Mouse (Mus musculus) hindbrain, embryonic 11.5 days (tissue): ENCODE measurements around the gene Klkb1. TPM values are rescaled to one million over a fixed set of nuclear protein-coding genes. Genes with fewer than 3 reads are reported as not detected.

Experiments used
- ATAC-seq: fragments of 200-750 bp; cut with Nextera tagmentation; 2 replicates; pipeline ENCODE4 v1.8.0; 2017; ENCODE audit warnings: mild to moderate bottlenecking, moderate TSS enrichment, moderate library complexity; ENCODE audit not compliant: low FRiP score
- DNase-seq: peaks from one replicate; pipeline ENCODE4 v3.0.0-alpha.2; 2015; ENCODE audit warnings: low spot score
- H3K27ac ChIP-seq: fragments of 300-500 bp; sonication (generic); 2 replicates; pipeline ENCODE4 v1.5.1; 2014; ENCODE audit warnings: mild to moderate bottlenecking, low read depth, low read length
- H3K27me3 ChIP-seq: fragments of 300-500 bp; sonication (generic); 2 replicates; pipeline ENCODE4 v1.6.1; 2014; ENCODE audit warnings: mild to moderate bottlenecking, low read length, moderate library complexity, mixed read lengths; ENCODE audit not compliant: control insufficient read depth, insufficient read depth
- H3K36me3 ChIP-seq: fragments of 300-500 bp; sonication (generic); 2 replicates; pipeline ENCODE4 v1.6.1; 2014; ENCODE audit warnings: mild to moderate bottlenecking, low read length, moderate library complexity, mixed read lengths; ENCODE audit not compliant: control insufficient read depth, insufficient read depth
- H3K4me1 ChIP-seq: fragments of 300-500 bp; sonication (generic); replicated peaks from 2 replicates; pipeline ENCODE4 v1.6.1; 2014; ENCODE audit warnings: low read length, mixed read lengths; ENCODE audit not compliant: control insufficient read depth, insufficient read depth
- H3K4me2 ChIP-seq: fragments of 300-500 bp; sonication (generic); replicated peaks from 2 replicates; pipeline ENCODE4 v1.6.1; 2014; ENCODE audit warnings: mild to moderate bottlenecking, low read depth, low read length
- H3K4me3 ChIP-seq: fragments of 300-500 bp; sonication (generic); 2 replicates; pipeline ENCODE4 v1.5.1; 2014; ENCODE audit warnings: low read depth, low read length
- H3K9ac ChIP-seq: fragments of 300-500 bp; sonication (generic); 2 replicates; pipeline ENCODE4 v1.6.1; 2014; ENCODE audit warnings: low read depth, low read length
- H3K9me3 ChIP-seq: fragments of 300-500 bp; sonication (generic); 2 replicates; pipeline ENCODE4 v1.6.1; 2016; ENCODE audit warnings: low read length; ENCODE audit not compliant: control insufficient read depth
- WGBS: fragments of 180-500 bp; shearing (Covaris S2); extraction: QIAGEN DNeasy Blood & Tissue Kit; methylation state at CpG from one replicate; pipeline ENCODE4 v1.1.7; 2014; 5-methylcytosine and 5-hydroxymethylcytosine counted together
- polyA plus RNA-seq: library from polyadenylated mRNA; unstranded; fragments of >200 nt; fragmentation: Nextera tagmentation; extraction: Ambion mirVana; gene quantifications from 2 replicates; pipeline ENCODE4 v1.2.1, GENCODE M21; 2014

The Klkb1 gene
- polyA plus RNA-seq, 1 experiment from 2014 or later, result not detected

- DNase-seq (no peak), ATAC-seq (no peak)
- H3K9ac ChIP-seq, result no peak overlapping the region
- no peaks in the 10 kb centered on the region for H3K27me3 ChIP-seq
- no peak overlapping the region for H3K4me2 ChIP-seq
- H3K36me3 ChIP-seq, result no peaks in the 10 kb centered on the region
- H3K9me3 ChIP-seq, result no peaks in the 10 kb centered on the region
- no peak overlapping the region for H3K4me3 ChIP-seq
- H3K4me1 ChIP-seq, result no peaks in the 10 kb centered on the region
- no peak overlapping the region for H3K27ac ChIP-seq
- WGBS, result 86% methylated on average over 2 of the region's 2 CpGs
Measured at GRCm38 (mm10) chr8:45291790-45292189, 2.9 kb downstream of the Klkb1 start.

GRCm38 (mm10) chr8:45281630-45282029 is 13.0 kb downstream of the Klkb1 start:
- H3K9ac ChIP-seq, result no peak overlapping the region
- no peak overlapping the region for H3K27ac ChIP-seq
- H3K4me2 ChIP-seq, result no peak overlapping the region
- no peak for DNase-seq
- WGBS, result 83% methylated on average over 8 of the region's 8 CpGs
- no peaks in the 10 kb centered on the region for H3K27me3 ChIP-seq
- no peaks in the 10 kb centered on the region for H3K4me1 ChIP-seq
- no peak overlapping the region for H3K4me3 ChIP-seq
- H3K36me3 ChIP-seq, result no peaks in the 10 kb centered on the region
- no peaks in the 10 kb centered on the region for H3K9me3 ChIP-seq
- no peak for ATAC-seq

GRCm38 (mm10) chr8:45277453-45277852 is 17.2 kb downstream of the Klkb1 start:
- 77% methylated on average over 3 of the region's 3 CpGs for WGBS
- DNase-seq, result no peak

GRCm38 (mm10) chr8:45274317-45274716 is 20.3 kb downstream of the Klkb1 start:
- Histone ChIP-seq H3K4me2 (no peak overlapping the region), H3K36me3 (no peaks in the 10 kb centered on the region), H3K4me3 (no peak overlapping the region), H3K9ac (no peak overlapping the region), H3K9me3 (no peaks in the 10 kb centered on the region), H3K27ac (no peak overlapping the region), H3K4me1 (no peaks in the 10 kb centered on the region), H3K27me3 (no peaks in the 10 kb centered on the region)
- DNase-seq (no peak), ATAC-seq (no peak)
- WGBS, result 88% methylated on average over 4 of the region's 4 CpGs

More at GRCm38 (mm10) chr8:45277453-45277852, 17.2 kb downstream of the Klkb1 start:
- Histone ChIP-seq H3K27ac (no peak overlapping the region), H3K4me2 (no peak overlapping the region), H3K4me1 (no peaks in the 10 kb centered on the region), H3K9me3 (no peaks in the 10 kb centered on the region), H3K27me3 (no peaks in the 10 kb centered on the region), H3K4me3 (no peak overlapping the region), H3K9ac (no peak overlapping the region), H3K36me3 (no peaks in the 10 kb centered on the region)
- no peak for ATAC-seq

GRCm38 (mm10) chr8:45269056-45269455 is 25.6 kb downstream of the Klkb1 start:
- H3K4me3 ChIP-seq, result no peak overlapping the region
- no peak overlapping the region for H3K27ac ChIP-seq
- no peak for DNase-seq
- no peaks in the 10 kb centered on the region for H3K9me3 ChIP-seq
- no peaks in the 10 kb centered on the region for H3K4me1 ChIP-seq
- no peak overlapping the region for H3K4me2 ChIP-seq
- no peaks in the 10 kb centered on the region for H3K27me3 ChIP-seq
- H3K9ac ChIP-seq, result no peak overlapping the region
- no peak for ATAC-seq
- no peaks in the 10 kb centered on the region for H3K36me3 ChIP-seq

- no peaks in the 10 kb centered on the region for H3K9me3 ChIP-seq
- H3K9ac ChIP-seq, result no peak overlapping the region
- no peak overlapping the region for H3K4me3 ChIP-seq
- ATAC-seq (no peak), DNase-seq (no peak)
- no peaks in the 10 kb centered on the region for H3K27me3 ChIP-seq
- H3K27ac ChIP-seq, result no peak overlapping the region
- no peaks in the 10 kb centered on the region for H3K4me1 ChIP-seq
- H3K4me2 ChIP-seq, result no peak overlapping the region
- H3K36me3 ChIP-seq, result no peaks in the 10 kb centered on the region
Measured at GRCm38 (mm10) chr8:45268485-45268884, 26.2 kb downstream of the Klkb1 start.

- Histone ChIP-seq H3K4me3 (no peak overlapping the region), H3K9ac (no peak overlapping the region), H3K9me3 (no peaks in the 10 kb centered on the region), H3K36me3 (no peaks in the 10 kb centered on the region), H3K27ac (no peak overlapping the region), H3K4me1 (no peaks in the 10 kb centered on the region), H3K4me2 (no peak overlapping the region), H3K27me3 (no peaks in the 10 kb centered on the region)
- 93% methylated on average over 4 of the region's 4 CpGs for WGBS
- ATAC-seq (no peak), DNase-seq (no peak)
Measured at GRCm38 (mm10) chr8:45267611-45268391, 26.9 kb downstream of the Klkb1 start.

- Histone ChIP-seq H3K36me3 (no peaks in the 10 kb centered on the region), H3K27ac (no peak overlapping the region), H3K4me2 (no peak overlapping the region), H3K27me3 (no peaks in the 10 kb centered on the region), H3K9me3 (no peaks in the 10 kb centered on the region), H3K4me3 (no peak overlapping the region), H3K9ac (no peak overlapping the region), H3K4me1 (no peaks in the 10 kb centered on the region)
- no peak for DNase-seq
- 54% methylated on average over 8 of the region's 8 CpGs for WGBS
- ATAC-seq, result no peak
Measured at GRCm38 (mm10) chr8:45266993-45267392, 27.7 kb downstream of the Klkb1 start.

GRCm38 (mm10) chr8:45264918-45265317 is 29.7 kb downstream of the Klkb1 start:
- H3K4me3 ChIP-seq, result no peak overlapping the region
- WGBS, result 90% methylated on average over 4 of the region's 4 CpGs
- ATAC-seq (no peak), DNase-seq (no peak)
- H3K4me1 ChIP-seq, result no peaks in the 10 kb centered on the region
- no peaks in the 10 kb centered on the region for H3K27me3 ChIP-seq
- H3K9ac ChIP-seq, result no peak overlapping the region
- H3K27ac ChIP-seq, result no peak overlapping the region
- H3K36me3 ChIP-seq, result no peaks in the 10 kb centered on the region
- H3K4me2 ChIP-seq, result no peak overlapping the region
- H3K9me3 ChIP-seq, result no peaks in the 10 kb centered on the region
